Mouse (Mus musculus) right cerebral cortex, postnatal 25 days (tissue): Measurements from ENCODE around the gene Itpkb.

Experiments used
- DNase-seq: peaks from one replicate; pipeline ENCODE4 v3.0.0; 2022

Gene Itpkb

DNA sequence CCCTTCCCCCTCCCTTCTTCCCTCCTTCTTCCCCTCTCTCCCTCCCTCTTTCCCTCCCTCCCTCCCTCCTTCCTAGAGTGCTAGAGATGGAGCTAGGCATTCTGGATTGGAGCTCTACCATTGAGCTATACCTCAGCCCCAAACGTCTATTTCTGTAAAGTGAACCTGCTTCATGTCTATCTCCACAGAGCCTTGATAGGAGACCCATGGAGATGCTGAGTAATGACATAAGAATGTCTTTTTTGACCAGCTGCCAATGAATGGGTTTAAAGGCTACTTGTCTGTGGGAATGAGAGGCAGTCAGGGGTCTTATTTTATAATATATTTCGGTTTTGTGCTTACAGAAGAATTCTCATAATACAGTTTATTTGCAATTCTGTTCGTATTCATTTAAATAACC is 15.2 kb upstream of the Itpkb start:
- no peak for DNase-seq

DNA sequence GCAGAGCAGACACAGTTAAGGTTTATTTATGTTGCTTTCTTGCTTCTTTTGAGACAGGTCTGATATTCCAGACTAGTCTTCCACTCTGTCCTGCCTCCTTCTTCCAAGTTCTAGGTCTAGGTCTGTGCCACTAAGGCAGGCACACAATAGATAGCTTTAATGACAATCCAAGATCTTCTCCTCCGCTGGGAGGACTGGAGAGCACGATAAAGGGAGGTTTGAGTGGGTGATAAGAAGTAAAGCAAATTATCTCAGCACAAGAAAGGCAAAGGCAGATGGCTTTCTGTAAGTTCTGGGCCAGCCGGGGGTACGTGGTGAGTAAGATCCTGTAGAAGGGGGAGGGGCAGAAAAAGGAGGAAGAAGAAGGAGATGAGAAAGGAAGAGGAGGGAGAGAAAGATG is 12.8 kb upstream of the Itpkb start:
- DNase-seq, result no peak

DNA sequence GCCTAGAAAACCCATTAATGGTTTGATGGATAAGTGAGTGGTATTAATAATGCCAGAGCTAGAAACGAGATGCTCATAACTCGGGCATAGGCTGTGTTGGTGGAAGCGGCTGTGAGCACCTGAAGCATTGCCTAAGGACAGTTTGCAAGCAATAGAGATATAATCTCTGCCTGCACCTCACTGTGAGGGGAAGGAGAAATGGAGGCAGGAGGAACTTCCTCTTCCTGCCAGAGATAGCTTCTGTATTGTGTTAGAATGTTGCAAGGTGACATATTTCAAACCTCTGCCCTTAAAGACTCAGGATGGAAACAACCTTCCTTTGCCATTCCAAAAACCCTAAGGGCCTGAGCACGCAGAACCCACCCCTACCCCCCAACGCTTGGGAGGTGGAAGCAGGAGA is 11.9 kb upstream of the Itpkb start:
- DNase-seq, result no peak

DNA sequence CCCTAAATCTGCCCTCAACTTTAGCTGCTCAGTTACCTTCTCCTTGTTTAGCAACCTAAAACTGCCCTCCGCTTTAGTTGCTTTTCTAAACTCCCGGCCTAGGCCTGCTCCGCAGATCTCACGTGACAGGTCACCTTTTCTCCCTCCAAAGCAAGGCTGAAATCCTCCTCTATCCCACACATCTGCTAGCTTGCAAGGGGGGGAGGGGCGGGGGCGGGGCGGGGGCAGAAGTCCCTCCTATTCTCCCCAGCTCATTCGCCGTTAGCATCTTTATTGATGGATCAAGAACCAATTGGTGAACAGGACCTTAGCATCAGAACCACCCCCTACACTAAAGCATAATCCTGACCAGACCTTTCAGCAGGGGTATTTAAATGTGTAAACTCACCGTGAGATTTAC is 10.4 kb upstream of the Itpkb start:
- DNase-seq, result no peak

DNA sequence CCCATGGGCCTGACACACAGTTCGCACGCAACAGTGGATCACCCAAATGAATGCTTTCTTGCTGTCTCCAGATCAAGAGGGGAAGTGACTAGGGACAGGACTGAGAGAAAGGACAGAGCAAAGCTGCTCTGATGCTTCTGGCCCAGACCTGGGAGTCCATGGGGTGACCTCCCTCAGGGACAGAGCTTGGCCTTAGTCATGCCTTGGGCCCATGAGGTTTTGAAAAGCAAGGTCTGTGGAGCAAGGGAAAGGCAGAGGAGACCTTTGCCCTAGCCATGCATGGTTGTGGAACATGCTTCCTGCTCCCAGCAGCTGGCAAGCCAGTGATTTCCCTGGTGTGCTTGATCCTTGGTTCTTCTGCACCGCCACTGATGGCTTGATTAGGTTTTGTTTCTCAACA is 7.4 kb upstream of the Itpkb start:
- DNase-seq, result no peak

DNA sequence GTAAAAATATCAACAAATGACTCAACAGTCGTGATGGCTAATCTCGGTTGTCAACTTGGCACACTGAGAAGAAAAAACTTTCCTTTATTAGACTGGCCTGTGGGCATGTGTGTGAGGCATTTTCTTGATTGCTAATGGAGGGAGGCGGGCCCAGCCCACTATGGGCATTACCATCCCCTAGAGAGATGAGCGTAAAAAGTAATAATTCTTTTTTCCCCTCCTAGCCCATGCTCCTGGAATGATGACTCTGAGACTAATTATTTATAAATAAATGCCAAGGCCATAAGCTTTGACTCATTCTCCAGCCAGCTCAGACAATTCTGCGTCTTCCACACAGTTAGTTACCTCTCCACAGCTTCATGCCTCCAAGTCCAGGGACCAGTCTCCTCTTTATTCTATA is 6.8 kb upstream of the Itpkb start:
- DNase-seq, result no peak

DNA sequence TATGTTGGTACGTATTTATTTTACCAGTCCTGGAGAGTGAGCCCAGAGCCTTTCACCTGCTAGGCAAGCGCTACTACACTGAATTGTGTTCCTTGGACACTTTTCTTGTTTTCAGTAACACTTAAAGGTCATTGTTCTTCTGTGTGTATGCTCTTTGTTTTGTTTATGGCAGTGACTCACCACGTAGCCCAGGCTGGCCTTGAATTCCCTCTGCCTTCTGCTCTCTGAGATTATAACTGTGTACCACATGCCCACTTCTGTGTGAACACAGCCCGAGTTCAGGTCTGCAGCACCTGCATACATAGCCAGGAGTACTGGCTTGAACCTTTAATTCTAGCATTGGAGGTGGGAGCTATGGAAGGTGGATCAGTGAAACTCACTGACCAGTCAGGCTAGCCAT is 6.0 kb upstream of the Itpkb start:
- no peak for DNase-seq

DNA sequence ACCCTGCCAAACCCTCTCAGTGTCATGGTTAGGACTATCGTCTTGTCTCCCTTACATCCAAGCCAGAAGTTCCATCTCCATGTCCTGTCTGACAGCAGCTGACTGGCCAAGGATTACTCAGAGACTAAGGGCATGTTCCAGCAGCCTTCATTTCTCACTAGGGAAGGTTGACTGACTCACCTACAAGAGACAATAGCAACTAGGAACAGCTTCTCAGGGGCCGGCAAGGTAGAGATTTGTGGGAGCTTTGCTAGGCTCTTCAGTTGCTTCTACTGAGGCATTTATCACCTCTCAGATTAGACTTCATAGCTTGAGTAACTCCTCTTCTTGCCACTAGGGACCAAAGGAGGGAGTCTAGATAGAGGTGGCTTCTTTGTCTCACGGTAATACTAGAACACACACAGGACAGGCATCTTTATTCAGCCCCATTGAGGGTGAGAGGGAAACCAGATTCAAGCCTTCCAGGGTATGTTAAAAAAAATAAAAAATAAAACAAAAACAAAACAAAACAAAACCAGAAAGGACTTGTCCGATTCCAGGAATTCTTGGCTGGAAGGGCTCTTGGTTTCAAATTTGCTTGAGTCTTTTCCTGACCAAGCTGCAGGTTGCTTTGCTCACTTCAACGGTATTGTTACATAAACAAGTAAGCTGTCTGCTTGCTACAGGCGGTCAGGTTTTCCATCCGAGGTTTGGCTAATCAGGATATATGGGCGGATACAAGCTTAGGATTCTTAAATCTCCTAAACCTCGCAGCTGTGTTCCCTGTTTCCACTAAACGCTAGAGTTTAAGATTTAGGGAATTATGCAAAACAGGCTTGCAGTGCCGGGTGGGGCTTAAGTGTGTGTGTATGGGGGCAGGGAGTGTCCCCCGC is 1.3 kb upstream of the Itpkb start:
- no peak for DNase-seq

DNA sequence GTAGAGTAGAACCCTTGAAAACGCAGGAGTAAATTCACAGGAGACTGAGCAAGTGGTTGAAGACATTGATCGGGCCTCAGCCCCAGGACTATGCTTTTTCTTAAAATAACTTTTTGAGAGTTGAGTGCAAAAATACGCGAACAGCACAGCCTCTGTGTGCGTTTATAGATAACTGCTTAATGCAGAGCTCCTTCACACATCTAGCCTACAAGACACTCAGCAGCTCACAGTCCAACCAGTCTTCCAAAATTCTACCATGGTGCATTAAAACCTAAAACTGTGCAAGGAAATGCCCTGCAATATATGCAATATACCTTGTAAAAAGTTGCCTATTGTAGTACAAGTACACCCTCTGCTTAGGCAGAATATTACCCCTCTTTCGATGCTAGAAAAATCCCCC is 579 bp upstream of the Itpkb start:
- no peak for DNase-seq

DNA sequence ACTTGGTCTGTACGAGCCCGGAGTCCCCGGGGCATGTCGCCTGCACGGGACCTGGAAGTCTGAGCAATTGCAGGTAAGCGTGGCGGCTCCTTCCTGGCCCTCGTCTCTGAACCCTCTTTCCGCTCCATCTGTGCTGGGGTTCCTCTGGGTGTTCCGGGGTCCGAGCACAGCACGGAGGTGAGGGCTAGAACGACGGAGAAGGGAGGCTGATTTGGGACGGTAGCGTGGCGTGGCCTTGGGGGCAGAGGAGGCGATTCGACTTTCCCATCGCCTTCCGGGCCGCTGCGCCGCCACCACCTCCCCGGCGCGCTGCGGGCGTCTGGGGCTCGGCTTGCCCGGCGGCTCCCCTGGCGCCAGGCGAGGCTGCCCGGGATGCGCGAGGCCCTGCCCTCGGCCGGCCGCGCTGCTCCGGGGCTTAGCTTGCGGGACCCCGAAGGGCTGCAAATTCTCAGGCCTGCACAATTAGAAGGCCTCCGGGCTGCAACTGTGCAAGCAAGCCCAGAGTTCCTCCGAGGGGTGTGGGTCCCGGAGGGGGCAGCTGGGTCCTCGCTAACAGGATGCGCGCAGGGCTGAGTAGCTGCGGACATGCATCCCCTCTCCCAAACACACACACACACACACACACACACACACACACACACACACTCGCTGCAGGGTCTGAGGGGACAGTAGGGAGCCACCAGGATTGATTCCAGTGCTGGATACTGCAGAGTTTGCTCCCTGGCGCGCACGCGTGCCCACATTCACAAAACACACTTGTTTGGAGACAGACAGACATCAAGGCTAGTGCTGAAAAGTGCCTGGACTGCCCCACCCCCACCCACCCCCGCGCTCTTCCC is 641 bp downstream of the Itpkb start:
- DNase-seq, result peak; percentile 52

DNA sequence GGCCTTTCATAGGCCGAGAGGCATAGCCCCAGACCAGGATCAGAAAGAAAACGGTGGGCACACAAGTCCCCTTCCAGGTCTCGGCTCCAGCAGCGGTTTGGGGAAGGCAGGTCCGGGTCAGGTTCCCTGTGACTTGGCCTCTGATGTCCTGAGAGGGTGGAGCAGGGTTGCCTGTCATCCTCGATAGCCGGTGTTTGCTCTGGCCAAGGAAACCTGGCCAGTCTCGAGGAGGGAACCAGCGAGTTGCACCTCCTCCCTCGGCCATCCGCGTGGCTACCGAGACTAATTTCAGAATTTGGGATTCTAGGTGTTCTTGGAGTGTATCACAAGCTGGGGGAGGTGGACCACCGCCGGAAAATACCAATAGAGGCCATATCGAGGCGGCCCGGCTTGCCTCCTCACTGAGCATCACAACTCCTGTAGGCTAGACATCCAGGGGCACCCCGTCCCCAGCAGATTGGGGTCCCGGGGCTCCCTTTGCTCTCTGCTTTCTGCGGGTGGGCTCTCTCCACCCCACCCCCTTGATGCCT is 1.3 kb downstream of the Itpkb start:
- no peak for DNase-seq

DNA sequence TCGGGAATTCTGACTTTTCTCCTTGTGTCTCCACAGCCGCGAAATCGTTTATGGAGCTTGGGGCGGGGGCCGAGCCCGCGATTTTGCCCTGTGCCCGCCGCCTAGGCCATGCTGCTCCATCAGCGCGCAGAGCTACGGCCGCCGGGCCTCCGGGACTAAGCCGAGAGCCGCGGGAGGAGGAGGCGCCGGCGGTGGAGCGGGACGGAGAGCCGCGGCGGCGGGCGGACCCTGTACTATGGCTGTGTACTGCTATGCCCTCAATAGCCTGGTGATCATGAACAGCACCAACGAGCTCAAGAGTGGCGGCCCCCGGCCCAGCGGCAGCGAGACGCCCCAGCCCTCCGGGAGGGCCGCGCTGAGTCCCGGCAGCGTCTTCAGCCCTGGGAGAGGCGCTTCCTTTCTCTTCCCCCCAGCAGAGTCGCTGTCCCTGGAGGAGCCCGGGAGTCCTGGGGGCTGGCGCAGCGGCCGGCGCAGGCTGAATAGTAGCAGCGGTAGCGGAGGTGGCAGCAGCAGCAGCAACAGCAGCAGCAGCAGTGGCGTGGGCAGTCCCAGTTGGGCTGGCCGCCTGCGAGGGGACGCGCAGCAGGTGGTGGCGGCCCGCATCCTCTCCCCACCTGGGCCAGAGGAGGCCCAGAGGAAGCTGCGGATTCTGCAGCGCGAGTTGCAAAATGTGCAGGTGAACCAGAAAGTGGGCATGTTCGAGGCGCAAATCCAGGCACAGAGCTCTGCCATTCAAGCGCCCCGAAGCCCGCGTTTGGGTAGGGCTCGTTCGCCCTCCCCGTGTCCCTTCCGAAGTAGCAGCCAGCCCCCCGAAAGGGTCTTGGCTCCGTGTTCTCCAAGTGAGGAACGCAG is 2.0 kb downstream of the Itpkb start:
- peak; percentile 72 for DNase-seq

DNA sequence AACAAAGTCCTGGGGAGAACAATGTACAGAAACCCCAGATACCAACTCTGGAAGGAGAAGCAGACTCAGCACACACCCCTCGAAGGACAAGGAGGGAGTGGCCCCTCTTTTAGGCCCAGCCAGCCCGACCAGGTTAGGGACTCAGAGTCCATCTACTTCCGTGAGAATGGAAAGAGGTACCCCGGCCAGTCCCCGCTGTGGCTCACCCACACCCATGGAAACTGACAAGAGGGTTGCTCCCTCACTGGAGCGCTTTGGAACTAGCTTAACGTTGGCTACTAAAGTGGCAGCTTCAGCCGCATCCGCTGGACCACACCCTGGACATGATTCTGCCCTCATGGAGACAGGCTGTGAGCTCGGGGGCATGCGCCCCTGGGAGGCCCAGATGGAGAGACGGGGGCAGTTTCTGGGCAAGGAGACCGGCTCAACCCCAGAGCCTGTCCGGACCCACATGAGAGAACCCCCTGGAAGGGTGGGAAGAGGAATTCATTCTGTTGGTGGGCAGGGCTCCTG is 2.7 kb downstream of the Itpkb start:
- DNase-seq, result no peak

DNA sequence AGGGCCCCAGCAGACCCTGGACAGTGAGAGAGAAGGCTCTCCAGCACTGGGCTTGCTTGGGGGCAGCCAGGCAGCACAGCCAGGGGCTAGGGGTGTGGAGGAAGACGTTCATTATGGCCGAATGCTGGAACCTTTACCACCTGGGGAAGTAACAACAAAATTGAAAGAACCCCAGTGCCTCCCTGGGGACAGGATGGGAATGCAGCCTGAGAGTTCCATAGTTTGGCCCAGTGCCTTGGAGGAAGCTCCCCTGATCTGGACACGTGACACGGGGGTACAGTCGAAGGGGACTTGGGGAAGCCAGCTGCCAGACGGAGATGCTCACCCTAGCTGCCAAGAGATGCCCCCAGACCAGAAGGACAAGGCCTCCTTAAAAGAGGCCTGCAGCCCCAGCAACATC is 3.3 kb downstream of the Itpkb start:
- DNase-seq, result no peak

DNA sequence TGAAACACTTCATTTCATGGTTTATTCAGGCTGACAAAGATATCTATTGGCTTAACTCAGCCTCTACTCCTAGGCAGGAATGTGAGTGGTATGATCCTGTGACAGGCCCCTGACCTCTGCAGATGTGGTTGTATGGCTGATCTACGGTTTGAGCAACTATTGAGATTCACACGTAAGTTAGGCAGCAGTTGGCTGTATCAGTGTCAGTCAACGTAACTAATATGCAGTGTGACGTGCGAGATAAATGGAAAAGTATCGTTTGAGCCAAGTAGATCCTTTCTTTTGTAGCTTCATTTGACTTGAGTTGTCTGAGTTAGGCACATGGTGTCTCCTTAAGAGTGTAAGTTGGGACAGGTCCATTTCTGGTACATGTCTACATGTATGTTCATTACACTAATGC is 4.3 kb downstream of the Itpkb start:
- DNase-seq, result no peak

DNA sequence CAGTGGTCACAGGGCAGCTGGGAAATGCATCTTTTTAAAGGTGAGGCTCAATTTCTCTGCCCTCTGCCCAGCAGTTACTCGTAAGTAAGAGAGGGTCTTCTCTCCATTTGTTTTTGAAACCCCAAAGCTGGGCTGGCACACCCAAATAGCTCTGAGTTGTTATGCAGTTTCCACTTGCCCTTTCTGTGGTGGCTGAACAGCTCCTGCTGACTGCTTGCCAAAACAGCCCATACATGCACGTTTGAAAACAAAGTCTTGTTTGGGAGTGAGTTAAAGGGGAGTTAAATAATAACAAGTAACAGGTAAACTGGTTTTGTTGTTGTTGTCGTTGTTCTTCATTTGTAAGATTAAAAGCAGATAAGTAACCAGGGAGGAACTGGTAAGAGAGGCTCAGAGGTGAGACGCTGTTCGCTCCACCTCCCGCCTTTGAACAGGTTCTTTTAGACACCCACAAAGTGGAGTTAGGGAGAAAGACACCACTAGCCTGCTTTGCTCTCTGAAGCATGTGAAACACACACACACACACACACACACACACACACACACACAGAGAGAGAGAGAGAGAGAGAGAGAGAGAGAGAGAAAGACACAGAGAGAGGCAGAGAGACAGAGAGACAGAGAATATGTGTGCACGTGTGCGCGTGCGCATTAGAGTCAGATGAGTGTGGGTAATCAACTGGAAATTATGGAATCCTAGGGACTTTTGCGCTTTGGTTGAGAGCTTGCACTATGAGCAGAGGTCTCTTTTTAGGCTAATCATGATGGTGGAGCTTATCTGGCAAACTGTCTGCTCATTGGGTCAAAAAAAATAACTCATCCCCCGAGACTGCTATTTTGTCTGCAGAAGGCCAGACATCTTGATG is 5.5 kb downstream of the Itpkb start:
- no peak for DNase-seq

DNA sequence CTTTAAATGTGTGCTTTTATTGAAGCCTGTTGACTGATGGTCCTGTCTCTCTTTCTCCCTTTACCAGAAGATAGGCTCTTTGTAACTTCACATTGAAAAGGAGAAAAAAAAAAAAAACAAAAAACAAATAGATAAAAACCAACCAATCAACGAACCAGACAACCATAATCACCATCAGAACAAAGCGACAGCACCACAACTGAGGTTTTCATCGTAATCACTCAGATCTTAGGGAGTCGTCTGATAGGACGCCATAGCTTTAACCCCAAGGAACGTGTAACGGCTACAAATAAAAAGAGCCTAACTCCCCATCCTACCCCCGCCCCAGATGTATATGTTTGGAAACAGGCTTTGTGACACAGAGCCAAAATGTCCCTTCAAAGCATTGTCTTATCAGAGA is 8.1 kb downstream of the Itpkb start:
- no peak for DNase-seq

DNA sequence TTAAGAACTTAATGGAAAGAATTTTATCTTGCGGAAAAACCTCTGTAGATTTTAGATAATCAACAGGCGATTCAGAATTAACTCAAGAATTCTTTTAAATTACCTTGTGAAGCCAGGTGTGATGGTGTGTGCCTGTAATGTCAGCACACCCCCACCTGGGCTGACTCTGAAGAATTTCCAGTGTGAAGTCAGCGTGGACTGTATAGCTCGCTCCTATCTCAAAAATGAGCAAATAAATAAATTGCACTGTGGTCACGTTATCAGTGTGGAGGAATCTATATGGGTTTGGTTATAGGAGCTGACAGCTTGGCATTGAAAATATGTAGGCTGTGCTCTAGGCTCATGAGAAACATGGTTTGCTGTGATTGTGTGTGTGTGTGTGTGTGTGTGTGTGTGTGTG is 8.9 kb downstream of the Itpkb start:
- DNase-seq, result no peak

DNA sequence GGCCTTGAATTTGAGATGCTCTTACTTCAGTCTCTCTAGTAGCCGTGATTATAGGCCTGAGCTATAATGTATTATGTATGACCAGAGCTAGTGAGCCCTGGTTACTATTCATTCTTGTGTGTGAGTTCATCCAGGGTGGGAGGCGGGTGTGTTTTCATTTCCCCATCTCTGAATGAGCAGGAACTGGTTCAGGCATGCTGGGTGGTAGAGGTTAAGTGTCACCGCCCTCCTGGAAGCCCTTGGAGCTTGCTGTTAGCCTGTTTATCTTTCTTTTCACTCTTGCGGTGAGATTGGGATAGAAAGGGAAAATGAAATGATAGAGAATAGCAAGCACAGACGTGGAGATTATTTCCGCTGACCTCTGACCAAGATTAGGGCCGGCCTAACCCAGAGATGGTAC is 12.7 kb downstream of the Itpkb start:
- no peak for DNase-seq

DNA sequence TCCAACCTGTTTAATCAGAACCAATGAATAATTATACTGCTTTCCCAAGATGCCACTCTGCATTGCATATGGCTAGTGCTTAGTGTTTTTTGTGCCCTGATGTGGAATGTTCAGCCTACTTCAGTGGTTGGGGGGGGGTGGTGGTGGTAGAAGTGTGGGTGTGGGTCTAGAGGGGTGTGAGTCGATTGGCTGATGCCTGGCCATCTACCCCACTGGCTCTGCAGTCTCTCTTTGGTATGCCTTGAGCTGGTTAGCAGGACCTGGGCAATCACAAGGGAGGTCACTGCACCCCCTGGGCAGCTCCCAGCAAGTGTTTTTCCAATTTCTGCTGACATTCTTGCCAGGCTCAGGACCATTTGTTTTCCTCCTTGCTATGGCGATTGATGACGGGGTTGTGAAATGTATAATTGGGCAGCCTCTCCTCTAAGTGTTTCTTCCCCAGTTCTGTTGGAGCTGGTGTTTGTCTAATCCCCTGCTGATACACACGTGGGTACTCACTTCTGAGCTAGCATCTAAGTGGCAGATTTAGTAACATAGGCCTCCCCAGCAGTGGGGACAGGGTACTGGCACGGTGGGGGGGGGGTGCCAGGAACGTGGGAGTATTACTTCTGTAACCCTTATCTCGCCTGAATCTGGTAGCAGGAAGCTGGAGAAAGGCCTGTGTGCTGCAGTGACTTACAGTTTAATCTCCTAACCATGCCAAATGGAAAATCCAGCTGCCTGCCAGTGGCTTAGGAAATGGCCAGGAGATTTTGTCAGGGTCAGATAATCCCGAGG is 13.3 kb downstream of the Itpkb start:
- DNase-seq, result no peak

DNA sequence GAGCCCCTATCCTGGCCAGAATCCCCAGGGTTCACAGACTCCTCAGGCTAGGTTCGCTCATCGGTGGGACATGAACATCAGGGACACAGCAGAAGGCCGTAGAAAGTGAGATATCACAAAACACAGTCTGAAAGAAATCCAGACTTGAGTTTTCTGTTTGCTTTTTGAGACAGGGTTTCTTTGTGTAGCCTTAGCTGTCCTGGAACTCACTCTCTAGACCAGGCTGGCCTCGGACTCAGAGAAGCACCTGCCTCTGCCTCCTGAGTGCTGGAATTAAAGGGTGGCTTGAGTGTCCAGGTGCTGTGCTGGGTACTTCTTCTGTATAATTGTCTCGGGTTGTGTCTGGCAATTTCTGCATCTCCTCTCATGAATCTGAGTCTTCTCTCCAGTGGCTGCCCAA is 14.8 kb downstream of the Itpkb start:
- no peak for DNase-seq
